Mouse (Mus musculus): ENCODE measurements around the gene Supt7l. TPM values are rescaled to one million over a fixed set of nuclear protein-coding genes. Genes with fewer than 3 reads are reported as not detected.

Gene Supt7l
- polyA plus RNA-seq, 1 experiment from 2014 or later = 24.4 TPM

GRCm38 (mm10) chr5:31487889-31488288, 39.7 kb downstream of the Supt7l start:
- Histone ChIP-seq H3K27ac (no peak overlapping the region), H3K27me3 (no peaks in the 10 kb centered on the region), H3K9me3 (no peaks in the 10 kb centered on the region), H3K36me3 (0 out of 2 replicates have a peak, but pooled peaks cover 3% of the 10 kb centered on the region), H3K9ac (no peak overlapping the region), H3K4me1 (no peaks in the 10 kb centered on the region), H3K4me3 (no peak overlapping the region), H3K4me2 (no peak overlapping the region)
- ATAC-seq (ENCODE audit: borderline replicate concordance, extremely low read depth, low FRiP score, low TSS enrichment) = no peak
- WGBS = 95% methylated on average over 3 of the region's 3 CpGs

- Histone ChIP-seq H3K4me3 (no peak within 1 kb of the TSS), H3K4me1 (no peaks in the 10 kb centered on the region), H3K4me2 (no peak within 1 kb of the TSS), H3K9ac (no peak within 1 kb of the TSS), H3K27me3 (no peaks in the 10 kb centered on the region), H3K36me3 (peaks cover 15% of the 10 kb centered on the region), H3K27ac (no peak within 1 kb of the TSS), H3K9me3 (no peaks in the 10 kb centered on the region)
- no peak for ATAC-seq (ENCODE audit: borderline replicate concordance, extremely low read depth, low FRiP score, low TSS enrichment)
- WGBS = 95% methylated on average over 3 of the region's 3 CpGs
These were observed 42.2 kb downstream of the Supt7l start, which contains the start of gene 4930548H24Rik for GRCm38 (mm10) chr5:31485440-31485839. Gene 4930548H24Rik, plus strand, starts transcription at chr5:31485740.

GRCm38 (mm10) chr5:31480536-31480935, 47.1 kb downstream of the Supt7l start:
- no peaks in the 10 kb centered on the region for H3K4me1 ChIP-seq
- H3K9me3 ChIP-seq = no peaks in the 10 kb centered on the region
- H3K36me3 ChIP-seq = peaks cover 62% of the 10 kb centered on the region
- no peak overlapping the region for H3K4me3 ChIP-seq
- no peak for ATAC-seq (ENCODE audit: borderline replicate concordance, extremely low read depth, low FRiP score, low TSS enrichment)
- no peak overlapping the region for H3K4me2 ChIP-seq
- no peak overlapping the region for H3K27ac ChIP-seq
- no peaks in the 10 kb centered on the region for H3K27me3 ChIP-seq
- no peak overlapping the region for H3K9ac ChIP-seq
- WGBS = 77% methylated on average over 4 of the region's 4 CpGs

GRCm38 (mm10) chr5:31470334-31470733, 57.3 kb downstream of the Supt7l start:
- Histone ChIP-seq H3K9ac (no peak overlapping the region), H3K9me3 (no peaks in the 10 kb centered on the region), H3K27ac (no peak overlapping the region), H3K4me3 (no peak overlapping the region), H3K4me2 (no peak overlapping the region), H3K27me3 (no peaks in the 10 kb centered on the region), H3K4me1 (no peaks in the 10 kb centered on the region), H3K36me3 (peaks cover 83% of the 10 kb centered on the region)
- WGBS = 62% methylated on average over 7 of the region's 7 CpGs
- no peak for ATAC-seq (ENCODE audit: borderline replicate concordance, extremely low read depth, low FRiP score, low TSS enrichment)

- no peak for ATAC-seq (ENCODE audit: borderline replicate concordance, extremely low read depth, low FRiP score, low TSS enrichment)
- Histone ChIP-seq H3K27me3 (no peaks in the 10 kb centered on the region), H3K4me2 (no peak overlapping the region), H3K9me3 (no peaks in the 10 kb centered on the region), H3K4me3 (no peak overlapping the region), H3K9ac (no peak overlapping the region), H3K27ac (no peak overlapping the region), H3K4me1 (no peaks in the 10 kb centered on the region), H3K36me3 (peaks cover 81% of the 10 kb centered on the region)
- whole genome bisulfite sequencing = 85% methylated on average over 6 of the region's 6 CpGs
These were observed 57.9 kb downstream of the Supt7l start for GRCm38 (mm10) chr5:31469711-31470110.

- no peak overlapping the region for H3K4me3 ChIP-seq
- 86% methylated on average over 3 of the region's 3 CpGs for WGBS
- H3K9ac ChIP-seq = no peak overlapping the region
- H3K36me3 ChIP-seq = peaks cover 62% of the 10 kb centered on the region
- no peak overlapping the region for H3K27ac ChIP-seq
- no peaks in the 10 kb centered on the region for H3K27me3 ChIP-seq
- no peak for ATAC-seq (ENCODE audit: borderline replicate concordance, extremely low read depth, low FRiP score, low TSS enrichment)
- no peaks in the 10 kb centered on the region for H3K4me1 ChIP-seq
- no peaks in the 10 kb centered on the region for H3K9me3 ChIP-seq
- no peak overlapping the region for H3K4me2 ChIP-seq
These were observed 59.8 kb downstream of the Supt7l start for GRCm38 (mm10) chr5:31467798-31468197.

Other genes with a start within 250 kb of the Supt7l start
- gene Ift172, start 236.7 kb downstream of the Supt7l start, polyA plus RNA-seq (2015; fragmentation: Nextera tagmentation; extraction: Ambion mirVana) = 33.8 and 37.2 TPM in 2 replicates
- 51.5 and 54.8 TPM in 2 replicates for gene Fndc4, start 231.7 kb downstream of the Supt7l start, polyA plus RNA-seq (2015; fragmentation: Nextera tagmentation; extraction: Ambion mirVana)
- gene Gckr, start 230.4 kb downstream of the Supt7l start, polyA plus RNA-seq (2015; fragmentation: Nextera tagmentation; extraction: Ambion mirVana) = 0.07 and 0.16 TPM in 2 replicates
- 48.2 and 55.3 TPM in 2 replicates for gene Zfp512, start 75.4 kb downstream of the Supt7l start, polyA plus RNA-seq (2015; fragmentation: Nextera tagmentation; extraction: Ambion mirVana)
- gene 4930548H24Rik, start 42.1 kb downstream of the Supt7l start, polyA plus RNA-seq (2015; fragmentation: Nextera tagmentation; extraction: Ambion mirVana) = not detected in 2 replicates
- gene Gpn1, start 33.1 kb downstream of the Supt7l start, polyA plus RNA-seq (2015; fragmentation: Nextera tagmentation; extraction: Ambion mirVana) = 57.2 and 63.8 TPM in 2 replicates
- 23.4 and 31.2 TPM in 2 replicates for gene Slc4a1ap, start 812 bp downstream of the Supt7l start, polyA plus RNA-seq (2015; fragmentation: Nextera tagmentation; extraction: Ambion mirVana)
- gene Mrpl33, start 69.1 kb upstream of the Supt7l start, polyA plus RNA-seq (2015; fragmentation: Nextera tagmentation; extraction: Ambion mirVana) = 275 and 287 TPM in 2 replicates
- 3.0 and 3.7 TPM in 2 replicates for gene Rbks, start 169.8 kb upstream of the Supt7l start, polyA plus RNA-seq (2015; fragmentation: Nextera tagmentation; extraction: Ambion mirVana)
- gene Babam2, start 169.9 kb upstream of the Supt7l start, polyA plus RNA-seq (2015; fragmentation: Nextera tagmentation; extraction: Ambion mirVana) = 56.1 and 59.9 TPM in 2 replicates

Measured in lung, embryonic 15.5 days (tissue).